Mouse (Mus musculus) heart, adult 18-20 months (tissue): Measurements from ENCODE around the gene Cct6b. TPM values are rescaled to one million over a fixed set of nuclear protein-coding genes. Genes with fewer than 3 reads are reported as not detected.
"Not testable (repeated sequence)": the region's sequence is repeated elsewhere in the genome, so short reads cannot be mapped to it uniquely, and the experiment has no call there.

Experiments
- DNase-seq, 2 experiments: peaks; one replicate each; pipeline ENCODE4 v3.0.0; 2021 to 2022; ENCODE audit warnings: mixed read lengths in 1 of 2
- total RNA-seq, 2 experiments: library from RNA; stranded (reverse); gene quantifications; 2 replicates each; pipeline ENCODE4 v1.2.3; 2021

Cct6b gene
- total RNA-seq, 2 experiments from 2014 or later, result 0.31 TPM; not detected in 1

DNA sequence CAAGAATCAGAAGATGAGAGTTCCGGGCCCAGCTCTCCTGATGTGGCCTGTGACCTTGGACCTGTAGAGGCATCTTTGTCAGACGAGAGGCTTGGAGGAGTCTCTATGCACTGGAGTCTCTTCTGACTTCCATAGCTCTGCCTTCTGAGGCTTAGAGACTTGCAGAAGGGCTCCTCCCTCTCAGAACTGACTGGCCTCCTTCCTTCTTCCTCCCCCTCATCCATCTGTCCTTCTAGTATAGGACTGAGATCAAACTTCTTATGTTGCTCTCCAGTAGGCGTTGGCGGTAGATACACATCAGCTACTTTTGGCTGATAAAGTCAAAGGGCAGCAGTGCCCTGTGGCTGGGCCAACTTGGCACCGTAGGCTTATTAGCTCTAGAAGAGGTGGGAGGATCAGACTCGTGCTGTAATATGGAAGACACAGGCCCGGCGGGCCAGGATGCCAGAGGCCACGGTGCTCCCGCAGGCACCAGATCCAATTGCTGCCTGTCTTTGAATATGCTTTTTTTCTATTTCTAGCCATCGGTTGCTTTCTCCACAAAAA lies 64.2 kb downstream of the Cct6b start:
- no peak for DNase-seq

DNA sequence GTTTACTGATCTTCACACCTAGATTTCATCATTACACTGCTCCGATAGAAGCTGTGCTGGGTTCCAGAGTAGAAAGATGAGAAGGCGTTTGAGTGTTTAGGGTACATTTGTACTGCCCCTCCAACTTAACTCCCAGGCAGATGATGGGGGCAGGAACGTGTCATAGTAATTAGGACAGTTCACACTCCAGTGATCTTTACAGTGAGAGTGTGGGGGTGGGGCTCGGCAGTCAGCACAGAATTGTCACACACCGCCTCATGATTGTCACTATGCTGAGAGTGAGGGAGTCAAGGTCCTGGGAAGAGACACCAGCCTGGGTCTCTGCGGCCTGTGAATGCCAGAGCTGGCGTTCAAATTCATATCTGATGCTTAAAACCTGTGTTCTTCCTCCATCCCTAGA lies 68.2 kb downstream of the Cct6b start:
- no peak for DNase-seq

- not testable (repeated sequence) for DNase-seq
Observed at GRCm38 (mm10) chr11:82694947-82695346, 69.2 kb downstream of the Cct6b start.

GRCm38 (mm10) chr11:82692668-82693067 lies 71.5 kb downstream of the Cct6b start:
- DNase-seq, result no peak

- DNase-seq, result no peak
Observed at GRCm38 (mm10) chr11:82690476-82690875, 73.6 kb downstream of the Cct6b start.

DNA sequence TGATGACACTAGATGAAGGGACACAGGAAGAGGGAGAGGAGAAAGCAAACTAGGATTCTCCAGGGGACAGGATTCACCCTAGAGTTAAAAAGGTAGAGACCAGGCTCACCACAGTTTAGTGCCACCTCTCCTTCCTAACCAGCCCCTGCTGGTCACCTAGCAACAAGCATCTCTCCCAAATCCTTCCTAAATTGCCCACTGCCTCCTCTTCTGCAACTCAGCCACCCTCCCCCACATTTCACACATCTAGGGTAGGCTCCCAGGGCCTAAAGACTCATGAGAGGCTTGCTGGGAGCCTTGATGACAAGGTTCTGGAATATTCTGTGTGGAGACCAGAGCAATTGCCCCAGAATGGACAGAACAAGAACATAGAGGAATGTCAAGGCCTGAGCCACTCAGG lies 76.5 kb downstream of the Cct6b start:
- no peak for DNase-seq

DNA sequence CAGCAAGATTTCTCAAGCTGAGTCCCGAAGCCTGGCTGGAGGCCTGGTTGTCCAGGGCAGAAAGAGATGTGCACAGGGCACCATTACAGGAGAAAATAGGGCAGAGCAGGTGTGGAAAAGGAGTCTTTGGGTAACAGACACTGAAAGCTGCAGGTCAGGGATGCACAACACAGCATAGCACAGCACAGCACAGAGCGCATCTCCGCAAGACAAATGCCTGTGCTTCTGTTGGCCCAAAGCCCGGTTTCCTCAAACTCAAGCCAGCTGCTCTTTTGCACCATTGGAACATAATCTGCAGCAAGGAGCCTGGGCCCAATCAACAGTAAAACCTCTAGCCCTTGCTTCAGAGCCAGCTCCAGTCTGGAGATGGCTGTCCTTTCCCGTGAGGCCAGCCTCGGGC lies 79.4 kb downstream of the Cct6b start:
- peak; percentile 60 to 61 for DNase-seq

DNA sequence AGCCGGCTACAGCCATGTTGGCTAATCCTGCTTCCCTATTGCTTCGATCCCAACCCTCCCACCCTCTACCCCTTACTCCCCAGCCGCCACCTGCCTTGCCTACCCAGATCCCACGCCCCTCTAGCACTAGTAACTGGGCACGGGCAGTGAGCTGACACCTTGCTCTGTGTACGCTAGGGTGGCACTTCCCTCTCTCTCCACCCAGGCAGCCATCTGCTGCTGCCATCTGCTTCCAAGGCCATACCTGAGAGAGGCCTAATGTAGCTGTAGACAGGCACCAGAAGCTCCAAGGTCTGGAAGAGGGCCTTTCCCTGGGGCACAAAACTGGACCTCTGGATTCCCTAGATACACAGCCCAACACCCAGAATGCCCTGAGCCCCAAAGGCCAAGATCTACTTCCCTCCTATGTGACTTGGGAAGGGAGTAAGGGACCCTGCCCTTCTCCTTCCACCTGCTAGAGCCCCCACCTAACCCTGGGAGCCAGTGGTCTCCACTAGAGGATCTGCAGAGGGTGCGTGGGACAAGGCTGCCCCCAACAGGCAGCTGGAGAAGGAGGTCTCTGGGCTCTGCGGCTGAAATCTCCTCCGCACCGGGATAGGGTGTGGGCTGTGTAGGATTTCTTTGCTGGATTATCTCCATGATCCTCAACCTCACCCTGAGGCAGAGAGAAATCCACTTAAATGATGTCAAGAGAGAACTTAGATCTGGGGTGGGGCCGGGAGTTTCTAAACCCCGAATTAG lies 80.2 kb downstream of the Cct6b start:
- DNase-seq, result peak; percentile 3 to 27

- DNase-seq, result no peak
Observed at GRCm38 (mm10) chr11:82678561-82678960, 85.6 kb downstream of the Cct6b start.

Other genes starting within 250 kb of the Cct6b start
- gene Zfp830, start within 50 bp of the Cct6b start, total RNA-seq, result 10 to 100 TPM; 12.8 to 14.1 TPM
- 10 to 100 TPM; 12.7 to 14.7 TPM for gene Lig3, start 16.8 kb upstream of the Cct6b start, total RNA-seq
- 1 to 10 TPM; 3.5 to 3.6 TPM for gene Rffl, start 106.9 kb upstream of the Cct6b start, total RNA-seq
- 10 to 100 TPM; 10.5 to 12.0 TPM for gene Rad51d, start 126.3 kb upstream of the Cct6b start, total RNA-seq
- not detected for gene Fndc8, start 127.8 kb upstream of the Cct6b start, total RNA-seq
- gene Nle1, start 144.1 kb upstream of the Cct6b start, total RNA-seq, result 10 to 100 TPM; 11.7 to 12.4 TPM
- gene Unc45b, start 146.2 kb upstream of the Cct6b start, total RNA-seq, result 100 to 1,000 TPM; 185 to 201 TPM
- 10 to 100 TPM; 50.5 to 65.6 TPM for gene Slfn5, start 187.0 kb upstream of the Cct6b start, total RNA-seq
- gene Slfn9, start 227.5 kb upstream of the Cct6b start, total RNA-seq, result under 1 TPM; 0.69 to 0.87 TPM